Mouse (Mus musculus) kidney, adult 2 months (tissue): ENCODE data around the gene Rfxank. TPM values are rescaled to one million over a fixed set of nuclear protein-coding genes. Genes with fewer than 3 reads are reported as not detected.

ENCODE experiments used
- DNase-seq: peaks from one replicate; pipeline ENCODE4 v3.0.0; 2021
- H3K27ac ChIP-seq: fragments of 200-500 bp; 2 replicates; pipeline ENCODE4 v1.5.1; 2012; ENCODE audit warnings: low read depth, low read length, control low read depth, inconsistent platforms; ENCODE audit not compliant: insufficient read depth
- H3K27me3 ChIP-seq: fragments of 200-500 bp; replicated peaks from 2 replicates; pipeline ENCODE4 v1.6.1; 2012; ENCODE audit warnings: mild to moderate bottlenecking, moderate library complexity, low read length, inconsistent platforms; ENCODE audit not compliant: control insufficient read depth, insufficient read depth
- H3K36me3 ChIP-seq: fragments of 200-500 bp; 2 replicates; pipeline ENCODE4 v1.6.1; 2012; ENCODE audit warnings: mild to moderate bottlenecking, moderate library complexity, low read length, inconsistent platforms; ENCODE audit not compliant: control insufficient read depth, insufficient read depth
- H3K4me1 ChIP-seq: fragments of 200-500 bp; 2 replicates; pipeline ENCODE4 v1.6.1; 2011; ENCODE audit warnings: low read length; ENCODE audit not compliant: control insufficient read depth, insufficient read depth
- H3K4me3 ChIP-seq: fragments of 200-500 bp; 2 replicates; pipeline ENCODE4 v1.5.1; 2011; ENCODE audit warnings: mild to moderate bottlenecking, low read depth, low read length, control low read depth; ENCODE audit not compliant: insufficient read depth
- CTCF ChIP-seq: fragments of 200-500 bp; conservative IDR thresholded peaks from 2 replicates; pipeline ENCODE4 v1.5.1; 2011; ENCODE audit warnings: low read depth, mild to moderate bottlenecking, control low read depth, low read length, moderate library complexity, mixed read lengths; ENCODE audit not compliant: insufficient read depth, insufficient read length
- POLR2A ChIP-seq: fragments of 200-500 bp; IDR thresholded peaks from one replicate; pipeline ENCODE4 v1.6.1; 2011; ENCODE audit warnings: low read depth, low read length, control low read depth
- WGBS: fragments of 180-500 bp; shearing (Covaris S2); methylation state at CpG from one replicate; pipeline ENCODE4 v1.1.7; 2018; 5-methylcytosine and 5-hydroxymethylcytosine counted together
- polyA plus RNA-seq: library from polyadenylated mRNA; depleted of rRNA; stranded (reverse); fragments of >200 nt; gene quantifications from 2 replicates; pipeline ENCODE4 v1.2.3, GENCODE M21; 2012

Rfxank gene
- polyA plus RNA-seq, 1 experiment = 29.9 TPM

- WGBS = 6% methylated on average over 9 of the region's 9 CpGs
- Histone ChIP-seq H3K27ac (no peak overlapping the region), H3K4me3 (no peak overlapping the region), H3K36me3 (no peaks in the 10 kb centered on the region), H3K27me3 (no peaks in the 10 kb centered on the region), H3K4me1 (no peaks in the 10 kb centered on the region)
- DNase-seq = no peak
- TF ChIP-seq POLR2A (no peak), CTCF (no peak)
These were observed 21.3 kb downstream of the Rfxank start for GRCm38 (mm10) chr8:70117611-70118010.

DNA sequence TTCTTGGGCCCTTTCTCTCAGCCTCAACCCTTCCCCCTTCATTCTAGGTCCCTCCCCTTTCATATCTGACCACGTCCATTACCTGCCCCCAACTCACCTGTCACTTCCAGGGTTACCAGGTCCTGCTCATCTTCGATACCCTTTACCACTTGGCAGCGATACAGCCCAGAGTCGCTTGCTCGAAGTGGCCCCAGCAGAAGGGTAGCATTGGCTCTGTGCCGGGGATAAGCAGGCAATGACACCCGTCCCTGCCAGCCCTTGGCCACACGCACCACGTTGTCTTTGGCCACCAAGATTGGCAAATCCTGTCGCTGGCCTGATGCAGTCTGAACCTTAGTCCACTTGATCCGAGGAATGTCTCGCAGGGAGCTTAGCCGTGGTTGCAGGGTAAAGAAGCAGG is 24.1 kb downstream of the Rfxank start:
- 67% methylated on average over 13 of the region's 13 CpGs for WGBS
- no peak for TF ChIP-seq CTCF
- TF ChIP-seq POLR2A = no peak
- Histone ChIP-seq H3K36me3 (no peaks in the 10 kb centered on the region), H3K4me3 (no peak overlapping the region), H3K27me3 (no peaks in the 10 kb centered on the region), H3K27ac (no peak overlapping the region), H3K4me1 (no peaks in the 10 kb centered on the region)
- DNase-seq = no peak

DNA sequence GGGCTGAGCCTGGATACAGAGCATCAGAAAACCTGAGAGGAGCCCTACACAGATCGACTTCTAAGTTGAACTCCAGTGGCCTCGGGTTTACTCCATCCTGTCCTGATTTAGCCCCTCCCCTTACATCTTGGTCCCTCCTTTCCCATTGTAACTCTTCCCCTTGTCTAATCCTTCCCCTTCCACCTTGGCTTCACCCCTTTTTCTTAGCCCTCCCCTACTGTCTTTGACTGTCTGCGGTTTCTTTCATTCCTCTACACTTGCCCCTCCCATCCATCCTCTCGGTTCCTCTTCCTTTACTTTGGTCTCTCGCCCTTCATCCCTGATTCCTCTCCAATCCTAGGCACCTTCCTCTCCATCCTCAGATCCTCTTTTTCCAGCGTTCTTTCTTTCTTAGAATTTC is 24.5 kb downstream of the Rfxank start:
- no peak for TF ChIP-seq CTCF
- TF ChIP-seq POLR2A = no peak
- Histone ChIP-seq H3K27ac (no peak overlapping the region), H3K4me3 (no peak overlapping the region), H3K36me3 (no peaks in the 10 kb centered on the region), H3K4me1 (no peaks in the 10 kb centered on the region), H3K27me3 (no peaks in the 10 kb centered on the region)
- WGBS = 17% methylated on average over 6 of the region's 6 CpGs
- no peak for DNase-seq

DNA sequence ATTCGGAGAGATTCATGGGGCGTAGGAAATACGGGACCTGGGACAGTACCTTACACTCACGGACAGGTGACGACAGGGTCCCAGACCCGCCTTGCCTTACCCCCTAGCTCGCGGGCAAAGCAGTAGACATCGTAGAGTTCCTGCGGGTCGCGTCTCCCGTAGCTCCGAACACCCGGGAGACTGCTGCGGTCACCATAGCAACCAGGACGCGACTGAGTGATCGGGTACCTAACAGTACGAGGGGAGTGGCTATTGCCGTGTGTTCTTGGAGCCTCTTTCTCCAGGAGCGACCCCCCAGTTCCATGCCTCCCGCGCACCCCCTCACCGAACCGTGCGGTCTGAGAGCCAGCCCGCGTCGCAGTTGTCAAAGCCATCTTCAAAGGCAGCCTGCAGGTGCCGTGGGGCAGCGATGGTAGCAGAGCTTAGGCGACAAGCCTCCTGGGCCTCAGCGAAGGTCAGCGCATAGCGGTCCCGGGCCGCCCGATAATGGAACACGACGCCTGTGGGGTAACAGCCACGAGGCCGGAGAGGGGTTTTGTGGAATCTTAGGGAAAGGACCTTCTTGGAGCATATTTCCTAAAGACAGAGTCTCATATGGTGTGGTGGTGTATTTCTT is 26.4 kb downstream of the Rfxank start:
- no peak for DNase-seq
- no peak overlapping the region for H3K4me3 ChIP-seq
- TF ChIP-seq CTCF (no peak), POLR2A (no peak)
- no peaks in the 10 kb centered on the region for H3K4me1 ChIP-seq
- H3K27ac ChIP-seq = no peak overlapping the region
- no peaks in the 10 kb centered on the region for H3K27me3 ChIP-seq
- no peaks in the 10 kb centered on the region for H3K36me3 ChIP-seq
- 7% methylated on average over 43 of the region's 43 CpGs for WGBS

- Histone ChIP-seq H3K36me3 (no peaks in the 10 kb centered on the region), H3K4me3 (no peak overlapping the region), H3K27ac (no peak overlapping the region), H3K4me1 (no peaks in the 10 kb centered on the region), H3K27me3 (no peaks in the 10 kb centered on the region)
- WGBS = 49% methylated on average over 23 of the region's 23 CpGs
- DNase-seq = no peak
- TF ChIP-seq POLR2A = no peak
These were observed 27.7 kb downstream of the Rfxank start for GRCm38 (mm10) chr8:70111192-70111795.

DNA sequence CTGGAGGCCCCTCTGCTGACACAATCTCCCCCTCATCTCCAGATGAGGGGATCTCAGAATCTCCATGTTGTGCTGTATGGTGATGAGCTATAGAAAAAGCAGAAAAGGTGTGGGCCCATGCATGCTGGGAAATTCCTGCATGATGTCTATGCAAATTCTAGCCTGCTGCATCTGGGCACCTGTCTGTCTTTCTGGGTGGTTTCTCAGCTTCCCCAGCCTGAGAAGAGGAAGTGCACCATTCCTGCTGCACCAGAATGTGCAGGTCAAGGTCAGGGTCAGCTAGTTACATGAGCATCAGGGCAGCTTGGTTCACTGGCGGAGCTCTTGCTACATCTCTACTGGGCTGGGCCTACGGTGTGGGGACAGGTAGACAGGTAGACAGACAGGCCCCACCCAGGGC is 28.5 kb downstream of the Rfxank start:
- Histone ChIP-seq H3K4me1 (no peaks in the 10 kb centered on the region), H3K4me3 (no peak overlapping the region), H3K36me3 (no peaks in the 10 kb centered on the region), H3K27ac (no peak overlapping the region), H3K27me3 (no peaks in the 10 kb centered on the region)
- WGBS = 87% methylated on average over 2 of the region's 2 CpGs
- TF ChIP-seq CTCF = no peak
- TF ChIP-seq POLR2A = no peak
- no peak for DNase-seq

- WGBS = 65% methylated on average over 7 of the region's 7 CpGs
- H3K4me1 ChIP-seq = no peaks in the 10 kb centered on the region
- H3K4me3 ChIP-seq = no peak overlapping the region
- H3K27ac ChIP-seq = no peak overlapping the region
- DNase-seq = no peak
- TF ChIP-seq POLR2A (no peak), CTCF (no peak)
- no peaks in the 10 kb centered on the region for H3K36me3 ChIP-seq
- H3K27me3 ChIP-seq = no peaks in the 10 kb centered on the region
These were observed 34.0 kb downstream of the Rfxank start for GRCm38 (mm10) chr8:70104922-70105321.
